Mouse (Mus musculus) forebrain, embryonic 14.5 days (tissue): ENCODE data around the gene Ssh2. TPM values are rescaled to one million over a fixed set of nuclear protein-coding genes. Genes with fewer than 3 reads are reported as not detected.
"Not testable (repeated sequence)": the region's sequence is repeated elsewhere in the genome, so short reads cannot be mapped to it uniquely, and the experiment has no call there.

ENCODE experiments used
- ATAC-seq: fragments of 200-750 bp; cut with Nextera tagmentation; 2 replicates; pipeline ENCODE4 v1.8.0; 2017; ENCODE audit warnings: mild to moderate bottlenecking, moderate library complexity
- DNase-seq: peaks from one replicate; pipeline ENCODE4 v3.0.0-alpha.2; 2015; ENCODE audit warnings: low spot score
- H3K27ac ChIP-seq: fragments of 300-500 bp; sonication (generic); 2 replicates; pipeline ENCODE4 v1.5.1; 2014; ENCODE audit warnings: low read depth, mild to moderate bottlenecking, control low read depth, low read length, moderate library complexity
- H3K27me3 ChIP-seq: fragments of 300-500 bp; sonication (generic); replicated peaks from 2 replicates; pipeline ENCODE4 v1.6.1; 2014; ENCODE audit warnings: low read length, control low read depth, mixed read lengths; ENCODE audit not compliant: control insufficient read depth, insufficient read depth
- H3K36me3 ChIP-seq: fragments of 300-500 bp; sonication (generic); 2 replicates; pipeline ENCODE4 v1.6.1; 2014; ENCODE audit warnings: low read length, control low read depth; ENCODE audit not compliant: control insufficient read depth, insufficient read depth
- H3K4me1 ChIP-seq: fragments of 300-500 bp; sonication (generic); 2 replicates; pipeline ENCODE4 v1.6.1; 2014; ENCODE audit warnings: antibody characterized with exemption, low read length, control low read depth; ENCODE audit not compliant: control insufficient read depth, insufficient read depth
- H3K4me2 ChIP-seq: fragments of 300-500 bp; sonication (generic); 2 replicates; pipeline ENCODE4 v1.6.1; 2014; ENCODE audit warnings: mild to moderate bottlenecking, control low read depth, low read length
- H3K4me3 ChIP-seq: fragments of 300-500 bp; sonication (generic); 2 replicates; pipeline ENCODE4 v1.5.1; 2014; ENCODE audit warnings: low read depth, low read length, control low read depth
- H3K9ac ChIP-seq: fragments of 300-500 bp; sonication (generic); 2 replicates; pipeline ENCODE4 v1.6.1; 2014; ENCODE audit warnings: mild to moderate bottlenecking, low read length, control low read depth, moderate library complexity
- H3K9me3 ChIP-seq: fragments of 300-500 bp; sonication (generic); replicated peaks from 2 replicates; pipeline ENCODE4 v1.6.1; 2016; ENCODE audit warnings: low read length, control low read depth, mixed read lengths; ENCODE audit not compliant: control insufficient read depth
- WGBS: fragments of 180-500 bp; shearing (Covaris S2); extraction: QIAGEN DNeasy Blood & Tissue Kit; methylation state at CpG from one replicate; pipeline ENCODE4 v1.1.7; 2014; 5-methylcytosine and 5-hydroxymethylcytosine counted together
- polyA plus RNA-seq: library from polyadenylated mRNA; unstranded; fragments of >200 nt; fragmentation: Nextera tagmentation; extraction: Ambion mirVana; gene quantifications from 2 replicates; pipeline ENCODE4 v1.2.1, GENCODE M21; 2014

Ssh2 gene
- polyA plus RNA-seq, 1 experiment from 2014 or later, result 15.5 TPM

DNA sequence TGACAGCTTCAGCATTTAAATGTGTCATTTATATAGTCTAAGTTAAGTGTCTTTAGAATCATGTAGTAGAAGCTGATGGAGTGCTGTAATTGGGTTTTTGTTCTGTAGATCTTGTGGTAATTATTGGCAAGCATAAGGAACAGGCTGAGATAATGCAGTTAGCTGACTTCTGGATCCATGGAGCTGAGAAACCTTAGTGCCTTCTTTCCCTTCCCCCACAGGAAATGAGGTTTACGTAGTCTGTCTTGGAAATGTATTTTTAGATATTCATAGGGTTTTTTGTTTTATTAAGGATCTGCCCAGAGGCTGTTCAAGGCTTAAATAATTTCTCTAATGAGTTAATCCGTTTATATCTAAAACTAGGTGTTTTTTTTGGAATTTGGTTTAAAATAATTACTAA lies 26.8 kb downstream of the Ssh2 start:
- no peaks in the 10 kb centered on the region for H3K4me1 ChIP-seq
- no peak for ATAC-seq
- no peak overlapping the region for H3K4me3 ChIP-seq
- 75% methylated on average over 2 of the region's 2 CpGs for WGBS
- H3K36me3 ChIP-seq, result no peaks in the 10 kb centered on the region
- H3K9me3 ChIP-seq, result no peaks in the 10 kb centered on the region
- H3K27me3 ChIP-seq, result no peaks in the 10 kb centered on the region
- H3K27ac ChIP-seq, result no peak overlapping the region
- H3K4me2 ChIP-seq, result no peak overlapping the region
- H3K9ac ChIP-seq, result no peak overlapping the region
- peak; percentile 23 for DNase-seq

DNA sequence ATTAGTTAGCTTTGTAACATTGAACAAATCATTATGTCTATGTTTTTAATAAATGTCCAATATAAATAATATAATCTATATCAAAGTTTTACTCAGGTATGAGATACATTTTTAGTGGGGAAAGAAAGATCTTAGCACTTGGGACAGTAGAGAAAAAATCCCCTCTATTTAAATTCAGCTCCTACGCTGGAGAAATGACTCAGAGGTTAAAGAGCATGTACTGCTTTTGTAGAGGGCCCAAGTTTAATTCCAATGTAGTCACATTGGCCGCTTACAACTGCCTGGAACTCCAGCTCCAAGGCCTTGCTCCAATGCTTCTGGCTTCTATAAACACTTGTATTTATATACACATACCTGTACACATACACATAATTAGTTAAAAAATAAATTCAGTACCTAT lies 36.7 kb downstream of the Ssh2 start:
- Histone ChIP-seq H3K4me1 (no peaks in the 10 kb centered on the region), H3K27ac (no peak overlapping the region), H3K27me3 (no peaks in the 10 kb centered on the region), H3K36me3 (no peaks in the 10 kb centered on the region), H3K9me3 (no peaks in the 10 kb centered on the region), H3K9ac (no peak overlapping the region), H3K4me2 (no peak overlapping the region), H3K4me3 (no peak overlapping the region)
- ATAC-seq, result no peak
- 82% methylated on average over 2 of the region's 2 CpGs for WGBS
- no peak for DNase-seq

DNA sequence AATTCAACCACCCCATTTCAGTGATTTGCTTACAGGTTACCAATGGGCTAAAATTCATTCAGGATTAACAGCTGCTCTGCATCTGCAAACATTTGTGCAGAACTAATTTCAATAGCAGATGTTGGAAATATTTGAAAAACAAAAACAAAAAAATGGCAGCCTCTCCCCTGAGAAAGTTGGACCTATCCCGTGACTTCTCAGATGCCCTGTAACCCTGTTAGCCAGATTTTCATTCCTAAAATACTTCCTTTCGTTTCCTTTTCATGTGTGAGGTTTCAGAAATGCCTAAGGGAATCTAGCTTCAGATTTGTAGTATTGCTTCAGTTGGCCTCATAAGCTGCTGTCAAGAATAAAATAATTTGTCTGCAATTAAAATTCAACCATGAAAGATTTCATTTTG lies 43.4 kb downstream of the Ssh2 start:
- no peak for ATAC-seq
- Histone ChIP-seq H3K27me3 (no peaks in the 10 kb centered on the region), H3K4me1 (no peaks in the 10 kb centered on the region), H3K4me3 (no peak overlapping the region), H3K4me2 (no peak overlapping the region), H3K9ac (no peak overlapping the region), H3K9me3 (no peaks in the 10 kb centered on the region), H3K36me3 (no peaks in the 10 kb centered on the region), H3K27ac (no peak overlapping the region)
- WGBS, result 77% methylated on average over 2 of the region's 2 CpGs
- DNase-seq, result no peak

DNA sequence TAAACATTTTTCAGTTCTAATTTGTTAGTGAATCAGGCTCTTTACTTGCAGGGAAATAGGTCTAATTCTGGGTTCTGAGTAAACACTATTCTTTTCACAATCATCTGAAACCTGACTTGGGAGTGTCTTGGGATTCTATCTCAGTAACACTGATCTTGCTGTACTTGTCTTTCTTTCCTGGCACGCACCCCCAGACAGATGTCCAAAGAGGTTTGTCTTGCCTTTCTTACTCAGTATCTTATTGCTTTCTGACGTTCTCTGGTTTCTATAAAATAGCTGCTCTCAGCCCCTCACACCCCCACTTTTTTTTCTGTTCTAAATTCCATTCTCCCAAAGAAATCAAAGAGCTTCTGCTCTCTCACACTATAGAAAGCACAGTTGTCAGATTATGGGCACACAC lies 51.3 kb downstream of the Ssh2 start:
- Histone ChIP-seq H3K9me3 (no peaks in the 10 kb centered on the region), H3K36me3 (no peaks in the 10 kb centered on the region), H3K27ac (no peak overlapping the region), H3K4me3 (no peak overlapping the region), H3K4me2 (no peak overlapping the region), H3K4me1 (no peaks in the 10 kb centered on the region), H3K27me3 (no peaks in the 10 kb centered on the region), H3K9ac (no peak overlapping the region)
- 72% methylated on average over 2 of the region's 2 CpGs for WGBS
- DNase-seq (no peak), ATAC-seq (no peak)

DNA sequence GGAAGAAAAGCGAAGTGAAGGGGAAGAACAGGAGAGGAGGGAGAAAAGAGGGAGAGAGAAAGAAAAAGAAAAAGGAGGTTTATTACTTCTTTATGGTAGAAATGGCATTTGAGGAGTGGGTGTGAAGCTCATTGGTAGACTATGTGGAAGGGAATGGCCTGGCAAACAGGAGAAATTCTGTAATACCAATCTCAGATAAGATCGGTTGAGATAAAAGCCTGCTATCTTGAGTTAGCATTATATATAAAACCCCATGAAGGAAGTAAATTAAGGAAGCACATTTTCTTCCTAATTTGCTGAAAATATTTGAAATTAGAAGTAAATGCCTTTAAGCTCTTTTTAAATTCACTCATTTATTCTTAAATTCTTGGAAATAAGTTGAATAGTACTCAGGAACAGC lies 59.9 kb downstream of the Ssh2 start:
- Histone ChIP-seq H3K4me3 (no peak overlapping the region), H3K27me3 (no peaks in the 10 kb centered on the region), H3K4me1 (no peaks in the 10 kb centered on the region), H3K36me3 (no peaks in the 10 kb centered on the region), H3K4me2 (no peak overlapping the region), H3K9me3 (no peaks in the 10 kb centered on the region), H3K27ac (no peak overlapping the region), H3K9ac (no peak overlapping the region)
- no peak for ATAC-seq
- 95% methylated on average over 2 of the region's 2 CpGs for WGBS
- DNase-seq, result no peak

DNA sequence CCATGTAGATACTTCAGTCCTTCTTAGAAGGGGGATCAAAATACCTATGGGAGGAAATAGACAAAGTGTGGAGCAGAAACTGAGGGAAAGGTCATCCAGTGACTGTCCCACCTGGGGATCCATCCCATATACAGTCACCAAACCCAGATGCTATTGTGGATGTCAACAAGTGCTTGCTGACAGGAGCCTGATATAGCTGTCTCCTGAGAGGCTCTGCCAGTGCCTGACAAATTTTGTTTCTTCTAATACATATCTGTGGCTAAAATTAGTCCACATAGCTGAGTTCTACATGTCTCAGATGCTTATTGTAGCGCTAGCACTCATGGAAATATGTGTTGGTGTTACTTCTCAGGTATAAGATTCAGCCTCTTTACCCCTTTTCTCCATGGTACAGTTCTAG lies 62.5 kb downstream of the Ssh2 start:
- H3K9me3 ChIP-seq, H3K27ac ChIP-seq, H3K36me3 ChIP-seq, ATAC-seq, H3K4me2 ChIP-seq, DNase-seq, H3K9ac ChIP-seq, H3K4me1 ChIP-seq, H3K27me3 ChIP-seq, H3K4me3 ChIP-seq: not testable (repeated sequence)
- WGBS, result 100% methylated on average over 1 of the region's 1 CpGs

DNA sequence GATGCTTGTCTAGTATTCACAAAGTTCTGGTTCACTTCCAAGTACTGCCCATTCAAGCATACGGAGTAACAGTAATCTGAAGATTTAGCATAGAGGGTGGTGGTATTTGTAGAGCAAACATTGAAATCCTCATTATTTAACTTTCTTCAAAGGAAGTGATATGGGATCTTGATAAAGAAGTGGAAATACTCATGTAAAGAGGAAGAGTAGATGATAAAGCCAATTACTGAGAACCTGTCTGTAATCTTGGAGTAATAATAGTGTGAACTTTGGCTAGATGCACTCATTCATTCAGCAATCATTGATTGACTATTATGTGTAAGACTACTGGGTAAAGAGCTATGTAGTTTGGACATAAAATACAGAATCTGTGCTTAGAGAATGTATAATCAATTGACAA lies 64.1 kb downstream of the Ssh2 start:
- Histone ChIP-seq H3K9ac (no peak overlapping the region), H3K4me3 (no peak overlapping the region), H3K27ac (no peak overlapping the region), H3K9me3 (no peaks in the 10 kb centered on the region), H3K27me3 (no peaks in the 10 kb centered on the region), H3K4me2 (no peak overlapping the region), H3K4me1 (no peaks in the 10 kb centered on the region), H3K36me3 (no peaks in the 10 kb centered on the region)
- DNase-seq (no peak), ATAC-seq (no peak)
- WGBS, result 85% methylated on average over 1 of the region's 1 CpGs

DNA sequence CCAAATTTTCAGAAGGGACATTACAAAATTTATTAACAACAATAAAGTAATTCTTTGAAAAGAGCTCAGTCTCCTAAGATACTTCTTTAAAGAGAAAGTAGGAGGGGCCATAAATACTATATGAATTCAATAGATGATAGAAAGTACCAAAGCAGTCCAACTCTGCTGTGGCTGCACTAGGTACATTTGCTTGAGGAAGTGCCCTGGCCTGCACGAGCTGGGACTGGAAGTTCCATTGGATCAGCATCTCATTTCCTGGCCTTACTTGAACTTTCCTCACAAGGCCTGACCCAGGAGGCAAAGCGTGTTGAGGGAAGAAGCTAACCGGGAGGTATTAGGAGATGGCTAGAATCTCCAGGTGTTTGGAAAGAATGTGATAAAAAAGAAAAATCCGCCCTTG lies 75.4 kb downstream of the Ssh2 start:
- Histone ChIP-seq H3K9me3 (no peaks in the 10 kb centered on the region), H3K36me3 (no peaks in the 10 kb centered on the region), H3K4me1 (no peaks in the 10 kb centered on the region), H3K4me3 (no peak overlapping the region), H3K27ac (no peak overlapping the region), H3K9ac (no peak overlapping the region), H3K27me3 (no peaks in the 10 kb centered on the region), H3K4me2 (no peak overlapping the region)
- no peak for DNase-seq
- 86% methylated on average over 4 of the region's 4 CpGs for WGBS
- no peak for ATAC-seq

DNA sequence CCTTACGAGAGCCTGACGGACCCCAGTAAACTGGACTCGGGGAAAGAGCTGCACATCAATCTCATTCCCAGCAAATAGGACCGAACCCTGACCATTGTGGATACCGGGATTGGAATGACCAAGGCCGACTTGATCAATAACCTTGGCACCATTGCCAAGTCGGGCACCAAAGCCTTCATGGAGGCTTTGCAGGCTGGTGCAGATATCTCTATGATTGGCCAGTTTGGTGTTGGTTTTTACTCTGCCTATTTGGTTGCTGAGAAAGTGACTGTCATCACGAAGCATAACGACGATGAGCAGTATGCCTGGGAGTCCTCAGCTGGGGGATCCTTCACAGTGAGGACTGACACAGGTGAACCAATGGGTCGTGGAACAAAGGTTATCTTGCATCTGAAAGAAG lies 77.6 kb downstream of the Ssh2 start:
- H3K27me3 ChIP-seq, H3K9me3 ChIP-seq, H3K27ac ChIP-seq, H3K4me3 ChIP-seq, DNase-seq, ATAC-seq, H3K4me1 ChIP-seq, H3K4me2 ChIP-seq, H3K36me3 ChIP-seq, H3K9ac ChIP-seq: not testable (repeated sequence)
- WGBS, result 96% methylated on average over 8 of the region's 11 CpGs

DNA sequence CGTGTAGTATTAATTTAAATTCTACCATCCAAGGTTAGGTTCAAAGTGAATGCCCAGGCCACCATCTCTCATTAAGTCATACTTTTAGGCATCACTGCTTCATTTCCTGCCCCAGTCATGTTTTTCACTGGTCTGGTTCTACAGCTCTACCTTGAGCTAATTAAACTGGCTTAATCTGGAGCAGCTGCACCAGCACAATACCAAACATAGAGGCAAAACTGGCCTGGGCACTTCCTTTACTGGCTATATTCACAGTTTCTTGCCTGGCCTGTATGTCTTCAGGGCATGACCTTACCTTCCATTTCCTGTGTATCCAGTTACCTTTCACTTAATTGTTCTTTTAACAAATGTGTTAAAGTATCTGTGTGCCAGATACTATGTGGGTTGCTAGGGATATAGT lies 81.2 kb downstream of the Ssh2 start:
- H3K36me3 ChIP-seq, result no peaks in the 10 kb centered on the region
- DNase-seq (no peak), ATAC-seq (no peak)
- no peaks in the 10 kb centered on the region for H3K27me3 ChIP-seq
- H3K27ac ChIP-seq, result no peak overlapping the region
- no peaks in the 10 kb centered on the region for H3K9me3 ChIP-seq
- H3K4me2 ChIP-seq, result no peak overlapping the region
- no peak overlapping the region for H3K9ac ChIP-seq
- 36% methylated on average over 1 of the region's 1 CpGs for WGBS
- H3K4me1 ChIP-seq, result no peaks in the 10 kb centered on the region
- no peak overlapping the region for H3K4me3 ChIP-seq
